Mouse (Mus musculus) heart, embryonic 10.5 days (tissue): ENCODE measurements around the gene Ttll11. TPM values are rescaled to one million over a fixed set of nuclear protein-coding genes. Genes with fewer than 3 reads are reported as not detected.

ENCODE experiments used
- DNase-seq: peaks from one replicate; pipeline ENCODE4 v3.0.0-alpha.2; 2017; ENCODE audit warnings: low spot score
- H3K27ac ChIP-seq: fragments of 300-500 bp; sonication (generic); 2 replicates; pipeline ENCODE4 v1.5.1; 2016; ENCODE audit warnings: mild to moderate bottlenecking
- H3K27me3 ChIP-seq: fragments of 300-500 bp; sonication (generic); 2 replicates; pipeline ENCODE4 v1.6.1; 2016; ENCODE audit warnings: mild to moderate bottlenecking; ENCODE audit not compliant: poor library complexity, insufficient read depth, severe bottlenecking
- H3K36me3 ChIP-seq: fragments of 300-500 bp; sonication (generic); 2 replicates; pipeline ENCODE4 v1.6.1; 2016; ENCODE audit warnings: mild to moderate bottlenecking, moderate library complexity
- H3K4me1 ChIP-seq: fragments of 300-500 bp; sonication (generic); 2 replicates; pipeline ENCODE4 v1.6.1; 2016; ENCODE audit warnings: mild to moderate bottlenecking
- H3K4me3 ChIP-seq: fragments of 300-500 bp; sonication (generic); 2 replicates; pipeline ENCODE4 v1.5.1; 2016; ENCODE audit warnings: mild to moderate bottlenecking, moderate library complexity
- H3K9me3 ChIP-seq: fragments of 300-500 bp; sonication (generic); 2 replicates; pipeline ENCODE4 v1.6.1; 2016; ENCODE audit warnings: mild to moderate bottlenecking, moderate library complexity
- WGBS: fragments of 180-500 bp; shearing (Covaris S2); methylation state at CpG from one replicate; pipeline ENCODE4 v1.1.7; 2016; 5-methylcytosine and 5-hydroxymethylcytosine counted together
- polyA plus RNA-seq: library from polyadenylated mRNA; unstranded; fragments of >200 nt; fragmentation: Nextera tagmentation; extraction: Ambion mirVana; gene quantifications from 2 replicates; pipeline ENCODE4 v1.2.1, GENCODE M21; 2016

Gene Ttll11
- polyA plus RNA-seq, 1 experiment from 2014 or later, result 0.85 TPM

DNA sequence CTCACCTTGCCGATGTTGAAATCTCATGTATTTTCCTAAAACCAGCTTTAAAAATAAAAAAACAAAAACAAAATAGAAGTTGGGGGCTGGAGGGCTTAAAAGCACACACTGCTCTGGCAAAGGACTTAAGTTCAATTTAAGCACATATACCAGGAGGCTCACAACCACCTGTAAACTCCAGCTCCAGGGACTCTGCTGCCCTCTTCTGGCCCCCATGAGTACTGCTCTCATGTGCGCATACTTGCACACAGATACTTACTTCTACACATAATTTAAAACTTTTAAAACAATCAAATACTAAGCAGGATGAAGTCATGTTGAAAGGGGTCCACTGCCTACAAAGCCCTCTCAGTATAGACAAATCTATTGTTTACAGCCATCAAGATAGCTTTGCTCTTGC is 244.7 kb downstream of the Ttll11 start:
- 95% methylated on average over 2 of the region's 2 CpGs for WGBS

DNA sequence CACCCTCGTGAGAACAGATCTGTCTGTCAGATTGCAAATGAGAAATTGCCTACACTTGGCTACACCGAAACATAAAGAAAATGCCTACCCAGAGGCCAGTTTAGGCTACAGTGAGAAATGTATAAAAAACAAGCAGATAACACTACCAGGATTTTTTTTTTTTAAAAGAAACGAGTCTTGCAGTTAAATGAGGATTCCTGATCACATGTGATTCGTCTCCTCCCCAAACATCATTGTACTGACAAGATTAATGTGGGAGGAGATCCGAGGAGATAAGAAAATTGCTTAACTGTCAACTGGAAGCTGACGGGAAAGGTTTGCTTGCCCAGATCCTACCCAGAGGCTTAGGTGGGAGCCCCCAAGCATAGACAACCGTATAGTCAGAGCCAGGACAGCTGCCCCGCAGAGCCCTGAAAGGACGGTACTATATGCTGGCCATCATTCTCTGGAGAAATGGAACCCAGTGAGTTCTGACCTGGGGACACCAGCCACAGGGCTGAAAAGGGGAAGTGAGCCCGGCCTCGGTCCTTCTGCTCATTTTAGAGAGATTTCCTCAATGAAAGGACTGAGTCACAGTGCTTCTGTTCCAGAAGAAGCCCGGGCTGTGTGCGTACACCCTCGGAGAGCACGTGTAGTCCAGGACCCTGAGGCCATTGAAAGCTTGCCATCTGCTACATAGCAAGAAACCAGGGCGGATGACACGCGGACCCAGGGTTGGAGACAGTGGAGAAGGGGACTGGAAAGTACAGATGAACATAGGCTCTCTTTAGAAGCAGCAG is 247.9 kb downstream of the Ttll11 start:
- no peak for DNase-seq

More for the DNA sequence above, 244.7 kb downstream of the Ttll11 start:
- Histone ChIP-seq H3K4me1 (peaks cover 30% of the 10 kb centered on the region), H3K27me3 (no peaks in the 10 kb centered on the region), H3K4me3 (no peak overlapping the region), H3K9me3 (no peaks in the 10 kb centered on the region), H3K27ac (no peak overlapping the region), H3K36me3 (peaks cover 23% of the 10 kb centered on the region)
- DNase-seq, result no peak

DNA sequence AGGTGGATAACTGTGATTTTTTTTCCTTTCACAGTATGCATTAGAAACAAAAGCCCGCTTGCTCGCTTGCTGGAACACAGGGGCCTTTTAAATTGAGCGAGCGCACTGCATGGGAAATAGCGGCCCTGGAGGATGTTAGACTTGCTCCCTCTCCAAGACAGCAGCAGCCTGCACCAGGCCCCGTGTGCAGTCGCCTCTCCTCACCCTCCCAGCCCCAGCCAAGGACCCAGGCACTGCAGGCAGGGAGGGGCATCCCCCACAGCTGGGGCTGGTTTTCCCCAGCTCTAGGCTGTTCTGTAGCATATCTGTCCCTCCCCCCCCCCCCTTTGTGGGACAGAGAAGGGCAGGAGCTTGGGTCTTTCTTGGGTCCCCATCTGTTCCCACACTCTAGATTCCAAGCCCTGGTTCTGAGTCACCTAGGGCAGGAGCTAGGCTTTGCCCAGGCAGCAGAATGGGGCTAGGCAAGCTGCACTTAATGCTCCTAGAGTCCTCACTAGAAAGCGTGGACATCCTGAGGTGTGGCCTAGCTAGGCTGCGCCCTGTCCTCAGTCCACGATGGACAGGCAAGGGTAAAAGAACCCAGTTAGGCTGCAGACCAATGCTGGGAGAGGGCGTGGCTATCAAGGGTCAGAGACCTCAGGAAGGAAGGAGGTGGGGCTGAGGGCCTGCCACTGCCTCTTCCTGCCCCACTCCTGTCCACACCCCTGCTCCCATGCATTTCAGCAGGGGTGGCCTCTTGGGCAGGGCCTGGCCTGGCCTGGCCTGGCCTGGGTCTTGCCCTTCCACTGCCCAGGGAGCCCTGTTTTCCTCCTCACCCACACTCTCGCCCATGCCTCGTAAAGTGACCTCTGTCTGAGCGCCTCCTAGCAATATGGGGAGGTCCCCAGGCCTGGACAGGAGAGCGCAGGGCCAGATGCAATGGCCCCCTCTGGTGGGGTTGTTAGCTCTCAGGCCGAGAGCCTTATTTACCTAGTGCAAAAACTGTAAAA is 250.3 kb downstream of the Ttll11 start:
- peak; percentile 83 for DNase-seq
- WGBS, result 41% methylated on average over 16 of the region's 16 CpGs
- Histone ChIP-seq H3K27me3 (no peaks in the 10 kb centered on the region), H3K4me1 (peaks cover 38% of the 10 kb centered on the region), H3K9me3 (no peaks in the 10 kb centered on the region), H3K27ac (peak overlapping the region; percentile 70), H3K36me3 (peaks cover 73% of the 10 kb centered on the region), H3K4me3 (0 out of 2 replicates have a peak overlapping the region, but pooled peaks have one; percentile 13)

More for the DNA sequence above, 247.9 kb downstream of the Ttll11 start:
- peaks cover 53% of the 10 kb centered on the region for H3K36me3 ChIP-seq
- H3K27ac ChIP-seq, result no peak overlapping the region; the same call in 1 of the 2 replicates
- 74% methylated on average over 18 of the region's 18 CpGs for WGBS
- H3K4me1 ChIP-seq, result peaks cover 38% of the 10 kb centered on the region
- H3K27me3 ChIP-seq, result no peaks in the 10 kb centered on the region
- H3K4me3 ChIP-seq, result no peak overlapping the region
- no peaks in the 10 kb centered on the region for H3K9me3 ChIP-seq

DNA sequence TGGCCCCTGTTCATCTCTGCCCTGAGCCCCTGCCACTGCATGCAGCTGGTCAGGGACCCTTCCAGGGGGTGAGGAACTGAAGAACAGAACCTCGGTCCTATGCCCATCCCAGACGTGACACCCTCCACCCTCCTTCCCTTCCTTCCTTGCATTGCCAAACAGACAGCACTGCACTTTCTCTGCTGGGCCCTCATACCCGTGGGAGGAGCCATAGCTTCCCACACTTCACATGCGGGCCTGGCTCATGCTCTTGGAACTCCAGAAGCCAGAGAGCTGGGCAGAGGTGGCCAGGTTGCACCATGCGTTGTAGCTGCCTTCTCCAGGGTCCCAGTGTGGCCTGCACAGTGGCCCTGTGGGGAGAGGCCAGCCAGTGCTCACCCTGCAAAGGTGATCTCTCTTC is 251.1 kb downstream of the Ttll11 start:
- Histone ChIP-seq H3K4me3 (no peak overlapping the region), H3K36me3 (peaks cover 80% of the 10 kb centered on the region), H3K27ac (peak overlapping the region; percentile 70), H3K27me3 (no peaks in the 10 kb centered on the region), H3K9me3 (no peaks in the 10 kb centered on the region), H3K4me1 (peaks cover 38% of the 10 kb centered on the region)
- DNase-seq, result no peak
- 43% methylated on average over 5 of the region's 5 CpGs for WGBS

DNA sequence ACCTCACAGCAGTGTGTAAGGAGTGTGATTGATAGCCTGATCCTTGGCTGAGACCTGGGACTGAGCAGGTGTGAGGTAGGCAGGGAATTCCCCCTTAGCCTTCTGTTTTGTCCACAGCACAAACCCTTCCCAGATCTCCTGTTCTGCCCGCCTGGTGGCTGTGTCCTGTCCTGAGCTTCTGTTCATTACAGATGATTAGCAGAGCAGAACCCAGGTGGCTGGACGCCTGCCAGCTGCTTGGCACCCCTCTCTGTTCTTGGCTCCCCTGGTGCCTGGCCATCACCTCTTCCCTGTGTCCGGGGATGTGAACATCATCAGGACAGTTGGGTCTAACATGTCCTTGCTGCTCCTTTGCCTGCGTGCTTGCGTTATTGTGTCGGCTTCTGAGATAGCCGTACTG is 256.0 kb downstream of the Ttll11 start:
- 90% methylated on average over 7 of the region's 7 CpGs for WGBS
- Histone ChIP-seq H3K4me3 (no peak overlapping the region), H3K27me3 (no peaks in the 10 kb centered on the region), H3K4me1 (peaks cover 14% of the 10 kb centered on the region), H3K36me3 (peaks cover 95% of the 10 kb centered on the region), H3K9me3 (no peaks in the 10 kb centered on the region), H3K27ac (no peak overlapping the region)
- no peak for DNase-seq

DNA sequence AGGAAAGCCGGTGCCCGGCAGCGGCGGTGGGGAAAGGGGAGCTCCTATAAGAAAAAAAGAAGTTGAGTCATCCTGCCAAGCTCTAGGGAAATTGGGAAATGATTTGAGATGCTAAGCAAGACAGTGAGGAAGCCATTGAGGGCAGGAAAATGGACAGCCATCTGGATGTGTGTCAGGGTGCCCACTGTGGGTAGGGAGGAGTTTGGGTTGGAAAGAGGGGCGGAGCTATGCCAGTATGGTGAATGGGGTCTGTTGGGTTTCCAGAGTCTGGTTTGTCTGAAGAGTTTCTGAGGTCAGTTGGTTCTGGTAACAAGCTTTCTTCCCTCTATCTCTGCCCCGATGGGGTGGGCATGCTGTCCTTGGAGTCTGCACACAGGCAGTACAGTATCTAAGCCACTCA is 256.4 kb downstream of the Ttll11 start:
- 94% methylated on average over 6 of the region's 6 CpGs for WGBS
- Histone ChIP-seq H3K36me3 (peaks cover 95% of the 10 kb centered on the region), H3K4me1 (peaks cover 10% of the 10 kb centered on the region), H3K9me3 (no peaks in the 10 kb centered on the region), H3K4me3 (no peak overlapping the region), H3K27ac (no peak overlapping the region), H3K27me3 (no peaks in the 10 kb centered on the region)
- no peak for DNase-seq

DNA sequence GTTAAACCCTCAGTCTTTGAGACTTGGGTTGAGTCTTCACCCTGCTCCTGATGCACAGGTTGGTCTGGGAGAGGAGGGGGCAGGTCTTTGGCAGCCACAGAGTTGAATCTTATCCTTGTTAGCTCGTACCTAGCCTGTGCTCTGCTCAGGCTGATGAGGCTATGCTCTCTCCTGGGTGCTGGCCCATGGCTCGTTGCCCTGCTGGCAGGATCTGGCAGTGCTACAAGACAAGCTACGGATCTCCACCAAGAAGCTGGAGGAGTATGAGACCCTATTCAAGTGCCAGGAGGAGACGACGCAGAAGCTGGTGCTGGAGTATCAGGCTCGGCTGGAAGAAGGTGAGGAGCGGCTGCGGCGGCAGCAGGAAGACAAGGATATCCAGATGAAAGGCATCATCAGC is 256.9 kb downstream of the Ttll11 start:
- Histone ChIP-seq H3K27me3 (no peaks in the 10 kb centered on the region), H3K27ac (no peak overlapping the region), H3K4me1 (peaks cover 5% of the 10 kb centered on the region), H3K9me3 (no peaks in the 10 kb centered on the region), H3K36me3 (peaks cover 95% of the 10 kb centered on the region), H3K4me3 (no peak overlapping the region)
- WGBS, result 90% methylated on average over 9 of the region's 9 CpGs
- no peak for DNase-seq

DNA sequence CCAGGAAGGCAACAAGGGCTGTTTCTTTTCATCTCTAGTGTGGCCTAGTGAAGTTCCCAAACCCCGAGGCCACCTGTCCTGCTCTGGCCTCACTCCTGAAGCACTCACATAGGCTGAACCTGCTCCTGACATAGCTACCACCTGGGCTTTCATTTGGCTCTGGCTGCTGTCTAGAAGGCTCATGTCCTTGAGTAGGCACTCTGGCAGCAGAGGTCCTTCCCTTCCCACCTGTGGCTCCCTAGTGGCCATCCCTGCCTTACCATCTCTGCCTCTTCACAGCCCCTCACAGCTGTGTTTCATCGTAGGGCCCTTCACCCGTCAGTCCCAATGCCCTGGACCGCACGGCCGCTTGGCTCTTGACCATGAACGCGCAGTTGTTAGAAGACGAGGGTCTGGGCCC is 258.8 kb downstream of the Ttll11 start:
- Histone ChIP-seq H3K4me1 (no peaks in the 10 kb centered on the region), H3K36me3 (peaks cover 95% of the 10 kb centered on the region), H3K27me3 (no peaks in the 10 kb centered on the region), H3K4me3 (no peak overlapping the region), H3K27ac (no peak overlapping the region), H3K9me3 (no peaks in the 10 kb centered on the region)
- no peak for DNase-seq
- 93% methylated on average over 9 of the region's 9 CpGs for WGBS

DNA sequence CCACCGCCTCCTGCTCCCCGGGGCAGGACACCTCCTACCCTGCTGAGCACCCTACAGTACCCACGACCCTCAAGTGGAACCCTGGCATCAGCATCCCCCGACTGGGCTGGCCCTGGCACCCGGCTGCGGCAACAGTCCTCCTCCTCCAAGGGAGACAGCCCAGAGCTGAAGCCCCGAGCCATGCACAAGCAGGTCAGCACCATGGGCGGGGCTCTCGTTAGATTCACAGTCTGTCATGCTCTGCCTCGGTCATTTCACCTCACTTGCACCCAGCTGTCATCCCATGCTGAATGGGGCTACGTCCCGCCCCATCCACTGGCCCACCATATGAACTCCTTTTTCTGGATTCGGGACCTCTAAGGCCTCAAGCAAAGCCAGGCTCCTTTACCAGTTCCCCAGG is 259.2 kb downstream of the Ttll11 start:
- Histone ChIP-seq H3K9me3 (no peaks in the 10 kb centered on the region), H3K36me3 (peaks cover 96% of the 10 kb centered on the region), H3K27ac (no peak overlapping the region), H3K4me3 (no peak overlapping the region), H3K27me3 (no peaks in the 10 kb centered on the region), H3K4me1 (no peaks in the 10 kb centered on the region)
- no peak for DNase-seq
- WGBS, result 87% methylated on average over 13 of the region's 13 CpGs

DNA sequence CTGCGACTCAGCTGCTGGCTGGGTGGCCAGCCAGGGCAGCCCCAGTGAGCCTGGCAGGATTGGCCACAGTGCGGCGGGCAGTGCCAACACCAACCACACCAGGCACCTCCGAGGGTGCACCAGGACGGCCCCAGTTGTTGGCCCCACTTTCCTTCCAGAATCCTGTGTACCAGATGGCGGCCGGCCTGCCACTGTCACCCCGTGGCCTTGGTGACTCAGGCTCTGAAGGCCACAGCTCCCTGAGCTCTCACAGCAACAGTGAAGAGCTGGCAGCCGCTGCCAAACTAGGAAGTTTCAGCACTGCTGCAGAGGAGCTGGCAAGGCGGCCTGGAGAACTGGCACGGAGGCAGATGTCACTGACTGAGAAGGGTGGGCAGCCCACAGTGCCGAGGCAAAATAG is 259.6 kb downstream of the Ttll11 start:
- Histone ChIP-seq H3K36me3 (peaks cover 97% of the 10 kb centered on the region), H3K9me3 (no peaks in the 10 kb centered on the region), H3K27me3 (no peaks in the 10 kb centered on the region), H3K4me3 (no peak overlapping the region), H3K27ac (no peak overlapping the region), H3K4me1 (peaks cover 2% of the 10 kb centered on the region)
- 93% methylated on average over 12 of the region's 12 CpGs for WGBS
- DNase-seq, result no peak

DNA sequence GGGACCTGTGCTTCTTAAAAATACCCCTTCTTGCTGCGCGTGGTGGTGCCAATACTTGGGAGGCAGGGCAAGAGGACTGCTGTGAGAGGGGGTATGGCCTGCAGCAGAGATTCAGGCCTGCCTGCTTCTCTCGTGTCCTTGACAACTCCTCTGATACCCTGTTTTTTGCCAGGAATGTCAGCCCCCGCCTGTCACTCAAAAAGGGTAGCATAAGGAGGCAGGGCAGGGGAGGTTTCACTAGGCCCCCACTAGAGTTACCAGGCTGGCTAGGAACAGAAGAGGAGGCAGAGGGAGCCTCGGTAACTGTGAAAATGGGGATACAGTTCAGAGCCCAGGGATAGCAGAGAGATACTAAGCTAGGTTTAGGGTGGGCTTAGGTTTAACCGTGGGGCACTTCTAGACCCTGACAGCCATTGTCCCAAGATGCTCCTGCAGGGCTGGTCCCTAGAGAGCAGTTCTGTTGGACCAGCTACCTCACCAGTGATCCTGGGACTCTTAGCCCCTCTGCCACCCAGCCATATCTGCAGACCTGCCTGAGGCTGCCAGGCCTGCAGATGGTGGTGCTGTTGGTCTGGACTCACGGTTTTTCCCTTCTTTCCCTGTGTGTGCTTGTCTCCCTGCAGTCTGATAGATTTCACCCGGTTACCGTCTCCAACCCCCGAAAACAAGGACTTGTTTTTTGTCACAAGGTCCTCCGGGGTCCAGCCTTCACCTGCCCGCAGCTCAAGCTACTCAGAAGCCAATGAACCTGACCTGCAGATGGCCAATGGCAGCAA is 260.3 kb downstream of the Ttll11 start:
- 84% methylated on average over 12 of the region's 12 CpGs for WGBS
- Histone ChIP-seq H3K9me3 (no peaks in the 10 kb centered on the region), H3K27me3 (no peaks in the 10 kb centered on the region), H3K36me3 (peaks cover 99% of the 10 kb centered on the region), H3K4me1 (peaks cover 9% of the 10 kb centered on the region), H3K27ac (no peak overlapping the region), H3K4me3 (no peak overlapping the region)
- DNase-seq, result no peak

DNA sequence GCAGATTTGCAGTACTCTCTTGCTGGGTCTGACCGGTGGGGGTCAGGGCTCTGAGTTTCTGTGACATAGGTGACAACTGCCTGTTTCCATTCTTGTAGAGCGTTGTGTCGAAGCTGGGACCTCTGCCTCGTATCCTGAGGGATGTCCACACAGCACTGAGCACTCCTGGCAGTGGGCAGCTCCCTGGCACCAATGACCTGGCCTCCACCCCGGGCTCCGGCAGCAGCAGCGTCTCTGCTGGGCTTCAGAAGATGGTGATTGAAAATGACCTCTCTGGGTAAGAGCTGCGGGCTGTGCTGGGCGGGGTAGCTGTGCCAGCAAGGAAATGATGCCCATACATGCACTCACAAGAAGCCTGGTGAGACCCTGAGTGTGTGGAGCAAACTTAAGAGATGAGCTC is 261.1 kb downstream of the Ttll11 start:
- Histone ChIP-seq H3K27me3 (no peaks in the 10 kb centered on the region), H3K4me3 (no peak overlapping the region), H3K27ac (no peak overlapping the region), H3K9me3 (no peaks in the 10 kb centered on the region), H3K4me1 (peaks cover 16% of the 10 kb centered on the region), H3K36me3 (peaks cover 99% of the 10 kb centered on the region)
- no peak for DNase-seq
- 93% methylated on average over 9 of the region's 9 CpGs for WGBS
